Mouse (Mus musculus) kidney, embryonic 14.5 days (tissue): ENCODE results near the gene Gm20792. TPM values are rescaled to one million over a fixed set of nuclear protein-coding genes. Genes with fewer than 3 reads are reported as not detected.
"Not testable (repeated sequence)": the region's sequence is repeated elsewhere in the genome, so short reads cannot be mapped to it uniquely, and the experiment has no call there.

Experiments
- ATAC-seq: fragments of 200-750 bp; cut with Nextera tagmentation; 2 replicates; pipeline ENCODE4 v1.8.0; 2017; ENCODE audit warnings: moderate number of reproducible peaks, mild to moderate bottlenecking, moderate TSS enrichment, moderate library complexity; ENCODE audit not compliant: low FRiP score, low TSS enrichment
- H3K27ac ChIP-seq: fragments of 300-500 bp; sonication (generic); 2 replicates; pipeline ENCODE4 v1.5.1; 2014; ENCODE audit warnings: low read depth, mild to moderate bottlenecking, low read length, moderate library complexity, mixed read lengths
- H3K27me3 ChIP-seq: fragments of 300-500 bp; sonication (generic); 2 replicates; pipeline ENCODE4 v1.6.1; 2014; ENCODE audit warnings: mild to moderate bottlenecking, low read length; ENCODE audit not compliant: control insufficient read depth, insufficient read depth
- H3K36me3 ChIP-seq: fragments of 300-500 bp; sonication (generic); 2 replicates; pipeline ENCODE4 v1.6.1; 2014; ENCODE audit warnings: low read length, mixed read lengths; ENCODE audit not compliant: control insufficient read depth, insufficient read depth
- H3K4me1 ChIP-seq: fragments of 300-500 bp; sonication (generic); 2 replicates; pipeline ENCODE4 v1.6.1; 2014; ENCODE audit warnings: low read length, mixed read lengths; ENCODE audit not compliant: control insufficient read depth, insufficient read depth
- H3K4me2 ChIP-seq: fragments of 300-500 bp; sonication (generic); replicated peaks from 2 replicates; pipeline ENCODE4 v1.6.1; 2014; ENCODE audit warnings: low read depth, mild to moderate bottlenecking, low read length
- H3K4me3 ChIP-seq: fragments of 300-500 bp; sonication (generic); 2 replicates; pipeline ENCODE4 v1.5.1; 2014; ENCODE audit warnings: mild to moderate bottlenecking, low read length
- H3K9ac ChIP-seq: fragments of 300-500 bp; sonication (generic); 2 replicates; pipeline ENCODE4 v1.6.1; 2014; ENCODE audit warnings: low read depth, mild to moderate bottlenecking, low read length, moderate library complexity
- H3K9me3 ChIP-seq: fragments of 300-500 bp; sonication (generic); 2 replicates; pipeline ENCODE4 v1.6.1; 2016; ENCODE audit warnings: low read length; ENCODE audit not compliant: control insufficient read depth
- WGBS: fragments of 180-500 bp; shearing (Covaris S2); extraction: QIAGEN DNeasy Blood & Tissue Kit; methylation state at CpG from one replicate; pipeline ENCODE4 v1.1.7; 2014; 5-methylcytosine and 5-hydroxymethylcytosine counted together
- polyA plus RNA-seq: library from polyadenylated mRNA; unstranded; fragments of >200 nt; fragmentation: Nextera tagmentation; extraction: Ambion mirVana; gene quantifications from 2 replicates; pipeline ENCODE4 v1.2.1, GENCODE M21; 2014

The Gm20792 gene
- not detected in 2 replicates for polyA plus RNA-seq

- H3K36me3 ChIP-seq, H3K4me3 ChIP-seq, H3K9me3 ChIP-seq, H3K27ac ChIP-seq, H3K4me2 ChIP-seq, H3K9ac ChIP-seq, H3K27me3 ChIP-seq, ATAC-seq, H3K4me1 ChIP-seq: not testable (repeated sequence)
- no CpG with 5 or more reads among the region's 8 CpGs for WGBS
These were observed at the start of gene Gm20792 for GRCm38 (mm10) chrY:48311555-48311954. Gene Gm20792, plus strand, starts transcription at chrY:48311855.
